25 mouse cellular contexts compared by ENCODE assay signal in genomic region chr5:52933291-52933690, GRCm38 (mm10).
DNase-seq lines count a peak whose midpoint lies in the region; ATAC-seq and TF ChIP-seq lines count a peak whose summit lies in the region.
"Had no signal": no experiment of that assay in that cellular context is flagged by ENCODE, and none has a peak within 500 bp of the region (broad histone marks: within the 10 kb centered on the region; RNA-seq: fewer than 3 reads in every experiment).

No protein-coding gene starts in this region.

- H3K9ac ChIP-seq in forebrain, embryonic 14.5 days (ENCODE audit: low read length): no peak overlapping the region
- H3K9ac ChIP-seq in forebrain, postnatal 0 days: no peak overlapping the region
- H3K9ac ChIP-seq in lung, embryonic 14.5 days: no peak overlapping the region
- H3K9ac ChIP-seq: hindbrain, embryonic 12.5 days; hindbrain, embryonic 15.5 days had no signal

- no peaks in the 10 kb centered on the region for H3K4me1 ChIP-seq in forebrain, embryonic 14.5 days (ENCODE audit: control insufficient read depth, insufficient read depth, low read length)
- no peaks in the 10 kb centered on the region for H3K4me1 ChIP-seq in forebrain, postnatal 0 days (ENCODE audit: insufficient read depth)
- no peaks in the 10 kb centered on the region for H3K4me1 ChIP-seq in lung, embryonic 14.5 days (ENCODE audit: insufficient read depth)
- H3K4me1 ChIP-seq in embryonic facial prominence, embryonic 10.5 days: no peaks in the 10 kb centered on the region
- H3K4me1 ChIP-seq: hindbrain, embryonic 12.5 days; hindbrain, embryonic 15.5 days had no signal

- peak; percentile 26; the same call in 1 of the 2 replicates for ATAC-seq in forebrain, embryonic 14.5 days
- ATAC-seq in forebrain, postnatal 0 days: no peak
- ATAC-seq in lung, embryonic 14.5 days (ENCODE audit: insufficient read depth): peak; percentile 52; the same call in 1 of the 2 replicates
- ATAC-seq: activated CD4-positive, CD25-positive, alpha-beta regulatory T cell, adult 4 months; CD4-positive, CD25-positive, alpha-beta regulatory T cell, adult 4 months; forebrain, embryonic 16.5 days; inflammation-experienced regulatory T-cells, adult 6 months; intestine, embryonic 16.5 days had no signal

- no peak overlapping the region for H3K4me2 ChIP-seq in forebrain, embryonic 14.5 days (ENCODE audit: low read length)
- H3K4me2 ChIP-seq in forebrain, postnatal 0 days (ENCODE audit: low read depth): no peak overlapping the region
- no peak overlapping the region for H3K4me2 ChIP-seq in lung, embryonic 14.5 days
- H3K4me2 ChIP-seq: heart, embryonic 11.5 days; hindbrain, embryonic 12.5 days; hindbrain, embryonic 15.5 days had no signal

- H3K9me3 ChIP-seq in forebrain, embryonic 14.5 days (replicated peaks; ENCODE audit: control insufficient read depth, low read length): no peaks in the 10 kb centered on the region
- no peaks in the 10 kb centered on the region for H3K9me3 ChIP-seq in forebrain, postnatal 0 days (ENCODE audit: low read length)
- no peaks in the 10 kb centered on the region for H3K9me3 ChIP-seq in lung, embryonic 14.5 days (ENCODE audit: low read depth, low read length)
- H3K9me3 ChIP-seq in embryonic facial prominence, embryonic 10.5 days: no peaks in the 10 kb centered on the region
- H3K9me3 ChIP-seq: forebrain, embryonic 10.5 days; hindbrain, embryonic 12.5 days; hindbrain, embryonic 15.5 days had no signal

- no peak for TF ChIP-seq CTCF in forebrain, postnatal 0 days (IDR thresholded peaks at IDR 0.05; ENCODE audit: low read depth)
- TF ChIP-seq CTCF in lung, embryonic 14.5 days (IDR thresholded peaks at IDR 0.05; ENCODE audit: low read depth): no peak

- no peaks in the 10 kb centered on the region for H3K36me3 ChIP-seq in forebrain, embryonic 14.5 days (ENCODE audit: control insufficient read depth, insufficient read depth, low read length)
- H3K36me3 ChIP-seq in forebrain, postnatal 0 days (ENCODE audit: insufficient read depth): no peaks in the 10 kb centered on the region
- H3K36me3 ChIP-seq in lung, embryonic 14.5 days (ENCODE audit: insufficient read depth): no peaks in the 10 kb centered on the region
- no peaks in the 10 kb centered on the region for H3K36me3 ChIP-seq in embryonic facial prominence, embryonic 10.5 days (replicated peaks)
- H3K36me3 ChIP-seq: forebrain, embryonic 10.5 days; hindbrain, embryonic 12.5 days; hindbrain, embryonic 15.5 days had no signal

- no peak overlapping the region for H3K27ac ChIP-seq in forebrain, embryonic 14.5 days (ENCODE audit: low read depth, low read length)
- no peak overlapping the region for H3K27ac ChIP-seq in forebrain, postnatal 0 days (ENCODE audit: low read depth, low read length)
- no peak overlapping the region for H3K27ac ChIP-seq in lung, embryonic 14.5 days (ENCODE audit: low read depth)
- H3K27ac ChIP-seq in embryonic facial prominence, embryonic 10.5 days (replicated peaks): no peak overlapping the region
- H3K27ac ChIP-seq: forebrain, embryonic 10.5 days; gastrocnemius, adult 2 months; hindbrain, embryonic 12.5 days; hindbrain, embryonic 15.5 days had no signal

- no peaks in the 10 kb centered on the region for H3K27me3 ChIP-seq in forebrain, embryonic 14.5 days (replicated peaks; ENCODE audit: control insufficient read depth, insufficient read depth, low read length)
- no peaks in the 10 kb centered on the region for H3K27me3 ChIP-seq in forebrain, postnatal 0 days (ENCODE audit: insufficient read depth, low read length)
- H3K27me3 ChIP-seq in lung, embryonic 14.5 days (ENCODE audit: insufficient read depth, low read length): no peaks in the 10 kb centered on the region
- H3K27me3 ChIP-seq in embryonic facial prominence, embryonic 10.5 days (replicated peaks; ENCODE audit: low read depth, poor library complexity, severe bottlenecking): no peaks in the 10 kb centered on the region
- H3K27me3 ChIP-seq: hindbrain, embryonic 12.5 days; hindbrain, embryonic 15.5 days had no signal

- peak; percentile 49 for DNase-seq in forebrain, embryonic 14.5 days (ENCODE audit: low spot score)
- no peak for DNase-seq in forebrain, postnatal 0 days
- peak; percentile 44 for DNase-seq in lung, embryonic 14.5 days
- no peak for DNase-seq in lung, postnatal 25 days (ENCODE audit: low spot score)
- DNase-seq in retina, postnatal 1 day: peak; percentile 29
- no peak for DNase-seq in retina, embryonic 14.5 days (ENCODE audit: low spot score)
- DNase-seq in embryonic facial prominence, embryonic 10.5 days (ENCODE audit: low spot score): no peak
- DNase-seq: adrenal gland, adult 8-10 months; adrenal gland, postnatal 25 days; cerebellum, adult 18-20 months; cerebellum, adult 9-10 months; cerebellum, postnatal 36 days; embryo, embryonic 11 days; gastrocnemius, adult 2 months; gastrocnemius, postnatal 14 days; heart, adult 11 months had no signal

- no peak overlapping the region for H3K4me3 ChIP-seq in forebrain, embryonic 14.5 days (ENCODE audit: low read depth, low read length)
- H3K4me3 ChIP-seq in forebrain, postnatal 0 days (ENCODE audit: low read depth, low read length): no peak overlapping the region
- no peak overlapping the region for H3K4me3 ChIP-seq in lung, embryonic 14.5 days (ENCODE audit: low read depth, low read length)
- no peak overlapping the region for H3K4me3 ChIP-seq in embryonic facial prominence, embryonic 10.5 days
- H3K4me3 ChIP-seq: forebrain, embryonic 10.5 days; gastrocnemius, adult 2 months; hindbrain, embryonic 12.5 days; hindbrain, embryonic 15.5 days had no signal

- WGBS in forebrain, embryonic 14.5 days: 59% methylated on average over 6 of the region's 6 CpGs
- 55% methylated on average over 6 of the region's 6 CpGs for WGBS in forebrain, postnatal 0 days
- WGBS in lung, embryonic 14.5 days: 66% methylated on average over 6 of the region's 6 CpGs
- 78% methylated on average over 6 of the region's 6 CpGs for WGBS in embryonic facial prominence, embryonic 10.5 days

Comparison
In these comparisons a context has a peak if more than half of its experiments do, and no peak if none do; other contexts are left out.
1. DNase-seq: peak in forebrain, embryonic 14.5 days (single experiment), lung, embryonic 14.5 days (single experiment) and retina, postnatal 1 day (single experiment); none in forebrain, postnatal 0 days (single experiment), lung, postnatal 25 days (single experiment), retina, embryonic 14.5 days (single experiment) and embryonic facial prominence, embryonic 10.5 days (single experiment).